Comparison of ENCODE assay signal across 18 mouse cellular contexts in the genomic region with DNA sequence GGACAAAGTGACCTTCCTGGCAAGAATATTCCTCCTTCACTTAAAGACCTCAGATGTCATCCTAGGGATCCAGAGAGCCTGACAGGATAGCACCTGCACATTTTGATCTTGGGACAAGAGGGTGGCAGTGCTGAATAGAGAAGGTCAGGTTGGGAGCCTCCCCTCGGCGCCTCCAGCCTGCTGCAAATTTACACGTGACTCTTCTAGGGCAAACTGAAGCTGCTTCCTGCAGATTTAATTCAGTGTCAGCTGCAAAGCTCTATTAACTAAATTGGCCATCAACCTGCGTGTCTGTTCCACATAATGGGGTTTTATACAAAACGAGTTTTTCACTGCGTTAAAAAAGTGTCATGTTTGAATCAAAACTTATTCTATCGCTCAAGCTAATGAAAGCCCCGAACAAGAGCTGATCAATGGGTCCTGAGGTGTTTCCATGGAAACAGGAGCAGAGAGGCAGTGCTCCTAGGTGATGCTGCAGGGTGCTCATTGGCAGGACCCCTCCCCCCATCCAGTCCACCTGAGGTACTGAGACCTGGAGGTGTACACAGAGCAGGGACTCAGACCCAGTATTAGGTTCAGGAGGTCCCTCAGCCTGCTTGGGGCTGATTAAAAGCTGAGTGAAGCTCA.
A peak's percentile ranks its signal among the peaks of the same experiment; 100 is the strongest.
DNase-seq lines count a peak whose midpoint lies in the region; ATAC-seq and TF ChIP-seq lines count a peak whose summit lies in the region.
"Had no signal": no experiment of that assay in that cellular context is flagged by ENCODE, and none has a peak within 500 bp of the region (broad histone marks: within the 10 kb centered on the region; RNA-seq: fewer than 3 reads in every experiment).

No protein-coding gene starts in this region.

- H3K9me3 ChIP-seq in forebrain, postnatal 0 days (ENCODE audit: low read length) = no peaks in the 10 kb centered on the region
- no peaks in the 10 kb centered on the region for H3K9me3 ChIP-seq in midbrain, embryonic 15.5 days
- H3K9me3 ChIP-seq: embryonic facial prominence, embryonic 10.5 days; heart, embryonic 12.5 days; limb, embryonic 15.5 days; stomach, embryonic 15.5 days had no signal

- no peak overlapping the region for H3K4me3 ChIP-seq in forebrain, postnatal 0 days (ENCODE audit: low read depth, low read length)
- no peak overlapping the region for H3K4me3 ChIP-seq in midbrain, embryonic 15.5 days
- H3K4me3 ChIP-seq: embryonic facial prominence, embryonic 10.5 days; heart, embryonic 12.5 days; layer of hippocampus, adult 2 months; limb, embryonic 15.5 days; stomach, embryonic 15.5 days had no signal

- no peak overlapping the region for H3K4me2 ChIP-seq in forebrain, postnatal 0 days (ENCODE audit: low read depth)
- H3K4me2 ChIP-seq in midbrain, embryonic 15.5 days = no peak overlapping the region
- H3K4me2 ChIP-seq: heart, embryonic 12.5 days; limb, embryonic 15.5 days; lung, embryonic 14.5 days; stomach, embryonic 15.5 days had no signal

- no peak for TF ChIP-seq CTCF in forebrain, postnatal 0 days (IDR thresholded peaks at IDR 0.05; ENCODE audit: low read depth)

- no peak overlapping the region for H3K9ac ChIP-seq in forebrain, postnatal 0 days
- no peak overlapping the region for H3K9ac ChIP-seq in midbrain, embryonic 15.5 days
- H3K9ac ChIP-seq: heart, embryonic 12.5 days; limb, embryonic 15.5 days; lung, embryonic 14.5 days; stomach, embryonic 15.5 days had no signal

- peak; percentile 10 for DNase-seq in cerebellum, adult 9-10 months
- DNase-seq in R1 (ENCODE audit: low read depth, low spot score) = peak; percentile 27
- DNase-seq in forebrain, postnatal 0 days = peak; percentile 48
- no peak for DNase-seq in kidney, postnatal 25 days
- DNase-seq in left cerebral cortex, adult 18-20 months (ENCODE audit: low spot score in 2 of 2) = no peak
- DNase-seq in urinary bladder, postnatal 10 days (ENCODE audit: low spot score) = no peak
- DNase-seq: adrenal gland, postnatal 14 days; gastrocnemius, postnatal 14 days; kidney, adult 9 months; lung, embryonic 14.5 days; thymus, postnatal 25 days had no signal

- no peaks in the 10 kb centered on the region for H3K27me3 ChIP-seq in forebrain, postnatal 0 days (ENCODE audit: insufficient read depth, low read length)
- H3K27me3 ChIP-seq in midbrain, embryonic 15.5 days (replicated peaks) = no peaks in the 10 kb centered on the region
- H3K27me3 ChIP-seq: heart, embryonic 12.5 days; limb, embryonic 15.5 days; stomach, embryonic 15.5 days had no signal

- no peak for ATAC-seq in cerebellum, adult (ENCODE audit: insufficient number of reproducible peaks, low FRiP score, low TSS enrichment)
- peak; percentile 76 for ATAC-seq in forebrain, postnatal 0 days
- peak; percentile 90 for ATAC-seq in midbrain, embryonic 15.5 days (replicated peaks)

- peak overlapping the region; percentile 36; the same call in 1 of the 2 replicates for H3K27ac ChIP-seq in forebrain, postnatal 0 days (ENCODE audit: low read depth, low read length)
- peak overlapping the region; percentile 55; the same call in 1 of the 2 replicates for H3K27ac ChIP-seq in midbrain, embryonic 15.5 days
- H3K27ac ChIP-seq: layer of hippocampus, adult 2 months; limb, embryonic 15.5 days; stomach, embryonic 15.5 days had no signal

- no peaks in the 10 kb centered on the region for H3K36me3 ChIP-seq in forebrain, postnatal 0 days (ENCODE audit: insufficient read depth)
- no peaks in the 10 kb centered on the region for H3K36me3 ChIP-seq in midbrain, embryonic 15.5 days (replicated peaks)
- H3K36me3 ChIP-seq: embryonic facial prominence, embryonic 10.5 days; heart, embryonic 12.5 days; limb, embryonic 15.5 days; stomach, embryonic 15.5 days had no signal

- 15% methylated on average over 8 of the region's 8 CpGs for WGBS in forebrain, postnatal 0 days
- WGBS in midbrain, embryonic 15.5 days = 17% methylated on average over 8 of the region's 8 CpGs

- H3K4me1 ChIP-seq in forebrain, postnatal 0 days (ENCODE audit: insufficient read depth) = peaks cover 8% of the 10 kb centered on the region; the same call in 1 of the 2 replicates
- H3K4me1 ChIP-seq in midbrain, embryonic 15.5 days = peaks cover 12% of the 10 kb centered on the region
- H3K4me1 ChIP-seq: stomach, embryonic 15.5 days had no signal

Comparison
In these comparisons a context has a peak if more than half of its experiments do, and no peak if none do; other contexts are left out.
1. DNase-seq: peak in cerebellum, adult 9-10 months (single experiment), R1 (single experiment) and forebrain, postnatal 0 days (single experiment); none in kidney, postnatal 25 days (0 of 2), left cerebral cortex, adult 18-20 months (0 of 2) and urinary bladder, postnatal 10 days (single experiment).